Mouse (Mus musculus): ENCODE data around the gene Rin3. TPM values are rescaled to one million over a fixed set of nuclear protein-coding genes. Genes with fewer than 3 reads are reported as not detected.

Rin3 gene
- 119 and 135 TPM in 2 replicates for total RNA-seq (2015)
- total RNA-seq (2017) = 68.0 and 70.5 TPM in 2 replicates

DNA sequence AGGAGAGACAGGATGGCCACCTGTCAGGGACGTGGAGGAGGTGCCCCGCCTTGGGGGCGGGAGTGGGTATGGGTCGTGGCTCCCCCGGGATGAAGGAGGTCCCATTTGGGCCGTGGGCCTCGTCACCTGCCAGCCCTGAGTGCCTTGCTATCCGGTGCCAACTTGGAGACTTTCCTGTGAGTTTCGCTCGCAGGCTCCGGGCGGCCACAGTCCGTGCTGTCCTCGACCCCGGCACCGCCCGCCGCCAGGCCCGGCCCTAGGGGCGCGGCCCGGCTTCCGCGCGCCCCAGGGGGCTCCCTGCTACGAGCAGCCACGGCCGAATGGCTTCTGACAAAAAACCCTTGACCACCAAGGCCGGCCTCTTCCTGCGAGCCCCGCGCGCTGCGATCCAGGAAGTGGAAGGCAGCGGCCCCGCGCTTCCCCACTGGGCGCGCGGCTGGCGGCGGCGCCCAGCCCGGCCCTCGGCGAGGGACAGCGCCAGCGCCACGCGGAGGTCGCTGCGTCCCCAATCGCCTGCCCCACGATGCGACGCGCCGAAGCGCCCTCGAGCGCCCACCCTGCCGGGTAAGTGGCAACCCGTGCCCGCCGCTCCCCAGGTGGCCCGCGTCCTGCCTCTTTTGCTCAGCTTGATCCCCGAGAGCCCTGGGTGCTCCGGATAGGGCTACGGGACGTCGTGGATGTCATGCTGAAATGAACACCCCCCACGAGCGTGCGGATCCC is at the start of gene Rin3:
TSS of gene Rin3 (plus strand) at position 286 of the 720 bp plus-strand sequence.
- ATAC-seq (replicated peaks; ENCODE audit: poor library complexity) = peak; percentile 49

DNA sequence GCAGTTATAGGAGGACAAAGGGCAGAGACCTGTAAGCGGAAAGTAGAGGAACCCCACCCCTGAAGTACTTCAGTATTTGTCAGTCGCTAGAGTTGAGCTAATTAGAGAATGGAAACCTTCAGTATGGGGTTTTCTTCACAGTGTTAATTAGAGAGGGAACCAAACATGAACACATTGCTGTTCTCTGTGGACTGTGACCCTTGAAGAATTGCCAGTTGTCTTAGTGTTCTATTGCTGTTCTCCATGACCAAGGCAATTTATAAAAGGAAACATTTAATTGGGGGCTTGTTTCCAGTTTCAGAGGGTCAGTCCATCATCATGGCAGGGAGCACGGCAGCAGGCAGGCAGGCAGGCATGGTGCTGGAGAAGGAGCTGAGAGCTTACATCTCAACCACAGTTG is 47.3 kb upstream of the Rin3 start:
- ATAC-seq (replicated peaks; ENCODE audit: poor library complexity) = no peak

DNA sequence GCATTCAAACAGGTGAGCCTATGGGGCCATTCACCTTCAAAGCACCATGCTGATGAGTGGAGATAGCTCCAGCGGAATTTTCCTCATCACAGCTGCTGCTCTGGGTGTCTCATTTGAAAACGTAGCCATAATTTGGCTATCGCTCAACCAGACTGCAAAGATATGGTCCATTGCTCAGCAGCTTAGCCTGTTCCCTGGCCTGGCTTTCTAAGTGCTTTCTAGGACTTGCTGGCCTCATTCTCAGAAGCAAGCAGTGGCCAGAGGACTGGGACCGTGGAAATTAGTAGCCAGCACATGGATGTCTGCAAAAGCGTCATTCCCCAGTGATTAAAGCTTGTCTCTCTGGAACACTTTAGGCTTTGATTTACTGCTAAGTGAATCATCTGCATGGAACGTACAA is 46.5 kb upstream of the Rin3 start:
- no peak for ATAC-seq (replicated peaks; ENCODE audit: poor library complexity)

DNA sequence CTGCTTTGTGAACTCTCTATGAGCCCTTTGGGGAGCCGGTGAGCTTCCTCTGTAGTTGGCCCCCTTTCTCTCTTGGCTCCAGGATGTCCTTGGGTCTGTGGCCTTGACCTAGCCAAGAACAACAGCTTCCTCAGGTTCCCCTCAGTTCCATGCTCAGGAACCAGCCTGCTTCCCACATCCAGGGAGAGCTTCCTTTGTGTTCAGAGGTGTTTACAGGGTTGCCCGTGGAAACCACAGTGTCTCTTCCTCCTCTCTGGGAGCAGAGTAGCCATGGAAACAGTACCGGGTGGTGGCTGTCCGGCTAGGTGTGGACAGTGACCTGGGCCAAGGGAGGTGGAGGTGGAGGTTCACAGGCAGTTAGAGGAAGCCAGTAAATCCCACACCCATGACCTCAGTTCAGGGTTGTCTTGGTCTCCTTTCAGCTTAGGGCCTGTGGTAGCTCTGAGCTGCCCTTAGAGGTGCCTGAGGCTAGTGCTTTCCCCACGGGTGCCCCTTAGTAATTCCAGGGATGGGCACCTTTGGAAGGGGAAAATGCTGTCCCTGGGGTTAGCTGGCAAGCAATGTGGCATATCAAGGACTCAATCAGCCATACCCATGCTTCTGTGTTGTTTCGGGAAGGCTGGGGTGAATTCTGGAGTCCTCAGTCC is 40.6 kb upstream of the Rin3 start:
- ATAC-seq (replicated peaks; ENCODE audit: poor library complexity) = peak; percentile 15; the same call in 1 of the 2 replicates

DNA sequence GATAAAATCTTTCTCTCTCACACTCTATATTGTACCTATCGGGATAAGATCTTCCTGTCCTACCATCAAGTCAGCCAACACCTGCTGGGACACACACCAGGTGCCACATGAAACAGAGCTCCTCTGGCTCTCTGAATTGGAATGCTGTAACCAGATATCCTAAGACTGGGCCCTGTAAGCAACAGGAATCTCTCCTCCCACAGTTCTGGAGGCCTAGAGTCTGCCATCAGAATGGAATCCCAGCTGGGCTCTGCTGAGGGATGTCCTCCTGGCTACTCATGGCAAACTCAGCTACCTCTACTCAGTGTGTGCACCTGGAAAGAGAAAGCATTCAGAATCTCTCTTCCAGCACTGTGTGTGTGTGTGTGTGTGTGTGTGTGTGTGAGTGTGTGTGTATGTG is 38.9 kb upstream of the Rin3 start:
- no peak for ATAC-seq (replicated peaks; ENCODE audit: poor library complexity)

DNA sequence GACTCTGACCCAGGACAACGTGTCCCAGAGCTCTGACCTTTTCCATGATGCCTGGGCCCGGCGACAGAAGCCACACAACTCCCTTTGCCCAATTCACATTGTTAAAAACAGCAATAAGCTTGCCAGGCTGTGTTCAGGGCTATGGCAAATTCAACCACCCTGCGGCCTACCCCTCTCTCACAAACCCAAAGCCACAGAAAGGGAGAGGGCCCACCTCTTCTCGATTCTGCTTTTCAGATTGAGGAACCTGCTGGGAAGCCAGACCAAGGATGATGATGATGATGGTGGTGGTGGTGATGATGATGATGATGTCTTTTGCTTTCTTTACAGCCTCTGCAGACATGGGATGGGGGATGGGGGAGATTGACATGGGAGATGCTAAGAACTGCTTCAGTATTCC is 36.6 kb upstream of the Rin3 start:
- peak; percentile 77 for ATAC-seq (replicated peaks; ENCODE audit: poor library complexity)

DNA sequence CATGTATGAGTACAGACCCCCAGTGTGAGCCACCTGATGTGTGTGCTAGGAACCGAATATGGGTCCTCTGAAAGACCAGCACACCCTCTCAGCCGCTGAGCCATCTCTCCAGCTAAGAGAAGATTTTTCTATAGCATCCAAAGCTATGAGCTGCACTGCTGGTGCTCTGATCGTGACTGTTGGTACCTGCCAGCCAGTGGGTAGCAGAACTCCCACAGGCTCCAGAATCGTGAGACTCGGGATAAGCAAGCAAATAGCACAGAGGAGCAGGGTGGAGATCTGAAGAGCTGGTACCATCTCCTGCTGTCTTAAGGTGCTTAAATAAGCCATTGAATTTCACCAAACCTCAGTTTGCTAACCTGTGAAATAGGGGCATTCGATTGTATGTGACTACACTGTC is 34.7 kb upstream of the Rin3 start:
- ATAC-seq (replicated peaks; ENCODE audit: poor library complexity) = no peak

DNA sequence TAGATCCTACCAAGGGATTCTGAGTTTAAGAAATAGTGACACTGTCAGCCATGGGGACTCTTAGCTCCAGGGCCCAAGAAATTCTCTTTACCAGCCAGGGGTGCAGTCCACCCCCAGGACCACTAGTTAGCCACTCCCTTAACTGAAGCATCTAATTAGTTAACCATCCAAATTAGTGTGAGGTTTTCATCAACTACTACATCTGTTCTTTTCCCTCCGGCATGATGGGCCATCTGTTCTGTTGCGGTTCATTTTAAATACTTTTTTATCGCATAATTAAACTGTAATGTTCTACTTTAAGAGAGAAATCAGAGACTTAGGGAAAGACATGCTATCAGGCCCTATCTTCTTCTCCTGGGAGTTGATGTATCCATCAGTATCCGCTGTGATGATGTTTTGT is 32.5 kb upstream of the Rin3 start:
- ATAC-seq (replicated peaks; ENCODE audit: poor library complexity) = no peak

DNA sequence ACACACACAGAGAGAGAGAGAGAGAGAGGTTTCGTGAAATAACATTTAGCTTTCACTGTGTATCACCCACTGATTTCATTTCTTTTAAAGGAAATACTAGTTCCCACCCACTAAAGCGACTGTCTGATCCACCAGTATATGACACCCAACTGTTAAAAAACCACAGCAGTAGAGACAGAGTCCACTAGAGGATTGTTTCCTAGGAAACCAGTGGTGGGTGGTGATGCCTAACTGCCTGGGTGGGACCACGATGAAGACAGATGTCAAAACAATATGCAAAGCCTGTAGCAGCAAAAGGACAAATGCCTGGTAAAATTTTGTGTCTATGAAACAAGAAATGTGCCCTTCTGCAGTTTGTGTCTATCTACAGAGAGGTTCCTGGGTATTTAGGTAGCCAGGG is 31.8 kb upstream of the Rin3 start:
- peak; percentile 34 for ATAC-seq (replicated peaks; ENCODE audit: poor library complexity)

DNA sequence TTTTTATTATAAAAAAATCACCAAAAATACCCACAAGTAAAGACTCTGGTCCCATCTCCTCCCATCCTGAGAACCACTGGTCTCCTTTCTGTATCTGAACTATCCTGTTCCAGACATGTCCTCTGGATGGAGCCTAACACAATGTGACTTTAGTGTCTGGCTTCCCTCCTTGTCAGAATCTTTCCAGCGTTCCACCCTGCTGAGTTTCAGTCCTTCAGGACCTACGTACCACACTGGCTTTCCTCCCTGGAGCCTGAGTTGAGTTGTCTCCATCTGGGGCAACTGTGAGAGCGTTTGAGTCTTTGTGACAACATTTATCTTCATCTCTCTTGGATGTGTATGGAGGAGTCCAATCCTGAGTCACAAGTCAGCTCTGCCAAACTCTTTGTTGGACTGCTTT is 30.9 kb upstream of the Rin3 start:
- ATAC-seq (replicated peaks; ENCODE audit: poor library complexity) = no peak

DNA sequence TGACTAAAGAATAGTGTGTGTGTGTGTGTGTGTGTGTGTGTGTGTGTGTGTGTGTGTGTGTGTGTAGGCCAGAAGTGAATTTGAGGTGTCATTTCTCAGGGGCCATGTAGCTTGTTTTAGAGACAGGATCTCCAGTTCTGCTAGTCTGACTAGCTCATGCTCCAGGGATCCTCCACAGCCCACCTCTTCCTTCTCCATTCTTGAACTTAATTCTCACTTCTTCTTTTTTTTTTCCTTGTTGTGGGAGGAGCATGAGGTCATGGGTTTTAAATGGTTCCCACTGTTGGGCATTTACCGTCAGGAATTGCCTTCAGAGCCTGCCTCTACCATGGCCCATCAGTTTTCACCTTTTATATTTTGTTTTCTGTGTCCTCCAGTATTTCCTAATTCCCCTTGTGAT is 30.3 kb upstream of the Rin3 start:
- peak; percentile 81 for ATAC-seq (replicated peaks; ENCODE audit: poor library complexity)

DNA sequence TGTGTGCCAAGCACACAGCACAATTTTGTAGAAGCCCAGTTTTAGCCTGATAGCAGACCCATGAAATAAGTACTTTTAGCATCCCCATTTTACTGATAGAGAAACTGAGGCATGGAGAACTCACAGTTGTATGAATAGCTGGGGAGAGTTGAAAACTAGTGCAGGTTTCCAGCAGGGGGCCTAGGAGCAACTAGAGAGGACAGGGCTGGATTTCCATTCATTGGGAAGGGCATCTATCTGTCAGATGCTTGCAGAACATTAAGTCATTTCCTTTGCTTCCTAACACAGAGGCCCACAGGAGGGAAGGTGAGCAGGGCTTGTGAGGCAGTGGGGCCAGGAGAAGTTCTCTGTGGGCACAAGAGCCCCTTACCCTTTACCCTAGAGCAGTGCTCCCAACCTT is 27.8 kb upstream of the Rin3 start:
- ATAC-seq (replicated peaks; ENCODE audit: poor library complexity) = no peak

DNA sequence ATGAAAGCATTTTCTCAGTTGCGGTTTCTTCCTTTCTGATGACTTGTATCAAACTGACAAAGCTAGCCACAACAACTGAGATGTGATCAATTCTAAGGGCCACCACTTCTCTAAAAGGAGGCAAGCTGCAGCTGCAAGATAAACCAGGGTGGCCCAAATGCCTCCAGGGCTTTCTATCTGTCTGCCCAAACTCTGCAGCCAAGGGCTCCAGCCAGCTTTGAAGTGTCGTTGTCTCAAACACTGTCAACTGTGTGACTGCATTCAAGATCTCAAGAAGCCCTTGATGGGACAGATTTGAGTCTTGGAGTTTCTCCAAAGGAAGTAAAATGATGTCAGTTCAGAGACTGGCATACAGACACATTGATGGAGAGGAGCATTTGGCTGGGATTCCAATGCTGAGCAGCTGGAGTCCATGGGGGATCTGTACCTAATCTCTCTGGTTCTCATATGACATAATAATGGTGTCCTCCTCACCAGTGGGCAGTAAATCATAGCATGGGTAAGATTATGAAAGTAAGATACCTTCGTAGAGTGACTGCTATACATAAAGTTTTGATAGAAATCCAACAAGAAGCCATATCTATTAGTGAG is 24.2 kb upstream of the Rin3 start:
- ATAC-seq (replicated peaks; ENCODE audit: poor library complexity) = peak; percentile 80

DNA sequence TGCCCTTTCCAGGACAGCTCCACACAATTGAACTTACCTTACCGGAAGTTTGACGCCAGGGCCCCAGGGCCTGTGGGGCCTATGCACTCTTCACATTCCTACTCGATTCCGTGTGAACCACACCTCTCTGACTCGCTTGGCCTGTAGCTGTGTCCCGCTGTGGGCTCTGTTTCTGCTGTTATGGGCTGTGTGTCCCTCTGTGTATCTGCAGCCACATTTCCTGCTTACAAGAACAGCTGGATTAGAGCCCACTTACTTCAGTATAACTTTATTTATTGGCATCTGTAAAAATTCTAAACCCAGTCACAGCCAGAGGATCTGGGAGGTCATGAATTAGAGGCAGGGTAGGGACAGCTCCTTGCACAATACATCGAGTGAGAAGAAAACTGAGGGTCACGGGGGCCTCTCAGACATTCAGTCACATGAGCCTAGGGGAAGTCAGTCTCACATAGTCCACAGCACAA is 20.9 kb upstream of the Rin3 start:
- ATAC-seq (replicated peaks; ENCODE audit: poor library complexity) = 0 out of 2 replicates have a peak, but pooled peaks have one; percentile 13

DNA sequence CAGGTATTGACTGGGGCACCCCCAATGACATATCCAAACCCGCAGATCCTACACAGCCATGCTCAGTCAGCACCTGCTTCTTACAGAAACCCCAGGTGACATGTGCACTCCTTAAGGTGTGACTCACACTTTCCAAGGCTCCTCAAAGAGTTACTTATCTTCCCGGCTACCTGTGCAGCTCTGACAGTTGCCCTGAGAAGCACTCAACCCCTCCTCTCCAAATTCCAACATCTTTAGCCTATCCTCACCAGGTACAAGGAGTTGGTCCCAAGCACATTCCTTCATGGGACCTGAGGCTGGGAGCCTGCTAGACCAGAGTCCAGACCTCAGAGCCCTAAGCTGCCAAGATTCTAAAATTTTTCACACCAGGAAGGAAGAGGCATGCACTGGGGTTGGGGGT is 20.0 kb upstream of the Rin3 start:
- no peak for ATAC-seq (replicated peaks; ENCODE audit: poor library complexity)

DNA sequence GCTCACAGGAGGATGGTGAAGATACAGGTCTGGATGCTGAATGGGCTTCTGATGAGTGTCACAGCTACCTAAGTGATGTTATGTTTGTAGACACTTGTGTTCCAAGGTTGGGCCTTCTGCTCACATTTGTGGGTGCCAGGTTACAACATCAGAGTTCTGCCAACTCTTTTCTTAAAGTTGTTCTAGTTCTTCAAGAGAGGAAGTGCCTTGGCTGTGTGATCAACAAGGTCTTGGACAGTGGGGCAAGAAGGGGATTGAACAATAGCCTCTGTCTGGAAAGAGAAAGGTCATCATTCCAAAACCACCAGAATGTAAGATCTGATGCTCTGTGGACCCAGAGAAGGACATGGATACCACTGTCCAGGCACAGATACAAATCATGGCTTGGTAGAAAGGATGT is 19.6 kb upstream of the Rin3 start:
- ATAC-seq (replicated peaks; ENCODE audit: poor library complexity) = peak; percentile 12; the same call in 1 of the 2 replicates

DNA sequence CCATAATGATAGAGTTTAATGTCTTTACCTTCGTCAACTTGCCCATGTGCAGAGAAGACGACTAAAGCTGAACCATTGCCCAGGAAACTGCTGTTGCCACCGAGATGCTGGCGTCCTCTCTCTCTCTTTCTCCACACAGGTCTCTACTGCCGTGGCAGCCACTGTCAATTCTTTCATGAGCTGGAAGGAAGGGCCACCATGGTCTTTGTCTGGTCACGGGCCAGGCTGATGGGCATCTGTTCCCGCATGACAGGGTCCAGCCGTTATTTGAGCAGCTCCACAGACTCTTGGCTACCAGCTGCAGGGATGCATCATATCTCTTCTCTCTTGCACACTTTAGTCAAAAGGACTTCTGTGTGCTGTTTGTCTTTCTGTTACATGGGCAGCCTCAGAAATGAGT is 16.4 kb upstream of the Rin3 start:
- no peak for ATAC-seq (replicated peaks; ENCODE audit: poor library complexity)

DNA sequence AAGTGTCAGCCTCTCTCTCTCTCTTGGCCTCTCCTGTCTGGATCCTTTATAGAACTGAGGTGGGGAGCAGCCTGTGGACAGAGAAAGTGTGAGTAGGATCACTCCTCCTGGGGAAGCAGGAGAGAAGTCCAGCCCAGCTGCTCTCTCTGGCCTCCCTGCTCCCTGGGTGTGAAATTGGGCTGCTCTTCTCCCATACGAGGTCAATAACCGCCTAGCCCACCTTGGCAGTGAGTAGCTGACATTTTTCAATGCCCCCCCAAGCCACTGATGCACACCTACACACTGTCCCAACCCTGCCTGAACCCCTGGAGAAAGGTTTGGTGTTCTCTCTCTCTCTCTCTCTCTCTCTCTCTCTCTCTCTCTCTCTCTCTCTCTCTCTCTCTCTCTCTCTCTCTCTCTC is 13.7 kb upstream of the Rin3 start:
- ATAC-seq (replicated peaks; ENCODE audit: poor library complexity) = no peak

DNA sequence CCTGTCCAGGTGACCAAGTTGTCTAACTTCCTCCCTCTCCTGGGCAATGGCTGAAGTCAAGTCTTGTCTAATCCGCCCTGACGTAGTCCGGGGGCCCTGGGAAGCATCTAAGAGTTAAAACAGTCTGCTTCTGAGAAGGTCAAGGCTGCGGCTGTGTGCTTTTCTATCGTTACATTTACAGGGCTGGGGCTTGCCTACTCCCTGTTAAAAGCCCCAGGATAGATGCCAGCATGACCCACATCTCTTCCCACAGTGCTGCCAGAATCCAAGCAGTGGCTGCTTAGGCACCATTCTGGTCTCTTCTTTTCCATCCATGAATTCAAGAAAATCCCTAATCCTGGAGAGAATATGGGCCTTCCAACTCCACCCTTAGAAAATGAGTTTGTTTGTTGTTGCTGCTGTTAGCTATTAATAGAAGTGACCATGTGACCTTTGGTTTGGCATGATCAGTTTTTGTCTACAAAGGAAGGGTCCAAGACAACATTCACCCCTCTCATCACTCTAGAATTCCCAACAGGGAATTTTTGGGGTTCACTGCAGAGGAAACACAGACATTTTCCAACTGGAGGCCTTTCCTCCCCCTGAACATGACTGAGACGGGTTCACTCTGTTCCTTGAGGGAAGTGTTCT is 12.0 kb upstream of the Rin3 start:
- no peak; the same call in 1 of the 2 replicates for ATAC-seq (replicated peaks; ENCODE audit: poor library complexity)

DNA sequence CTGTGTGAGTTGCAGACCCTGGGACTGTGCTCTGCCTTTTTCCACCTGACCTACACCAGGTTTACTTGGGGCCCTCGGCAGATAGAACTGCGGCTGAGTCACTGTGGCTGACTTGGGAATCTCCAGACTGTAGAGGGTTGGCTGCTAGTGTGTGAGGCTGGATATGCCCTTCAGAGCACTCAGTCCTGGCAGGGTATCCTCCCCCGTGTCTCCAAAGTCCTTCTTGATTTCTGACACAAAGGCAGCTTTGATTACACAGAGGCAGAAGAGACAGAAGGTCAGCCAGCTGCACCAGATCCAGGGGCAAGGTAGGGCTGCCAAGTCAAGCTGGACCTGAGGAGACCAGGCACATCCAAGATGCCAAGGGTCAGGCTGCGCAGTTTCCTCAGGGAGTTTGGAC is 11.4 kb upstream of the Rin3 start:
- no peak for ATAC-seq (replicated peaks; ENCODE audit: poor library complexity)

DNA sequence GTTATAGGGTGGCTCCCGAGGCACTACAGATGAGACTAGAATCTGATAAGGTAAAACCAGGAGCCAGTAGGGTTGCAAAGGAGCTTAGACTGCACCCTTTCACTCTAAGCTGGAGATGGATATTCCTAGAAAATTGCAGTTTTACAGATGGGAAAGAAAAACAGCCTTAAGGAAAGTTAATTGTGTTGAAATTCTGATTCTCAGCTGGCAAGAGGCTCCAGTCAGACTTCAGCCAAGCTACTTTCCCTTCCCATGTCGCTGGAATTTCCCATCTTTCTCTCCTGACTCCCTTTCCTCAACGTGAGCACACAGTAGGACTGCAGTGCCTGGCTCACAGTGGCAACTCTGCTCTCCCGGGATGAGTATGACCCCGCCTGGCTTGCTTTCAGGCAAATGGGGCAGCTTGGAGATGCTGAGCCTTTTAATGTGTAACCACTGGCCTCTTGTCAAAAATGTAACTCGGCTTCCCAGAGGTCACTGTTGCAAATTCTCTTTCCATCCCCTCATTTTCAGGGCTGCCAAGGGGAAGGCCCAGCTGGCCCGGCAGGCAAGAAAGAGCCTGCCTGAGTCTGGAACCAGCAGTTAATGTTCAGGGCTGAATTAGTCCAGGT is 6.9 kb upstream of the Rin3 start:
- no peak for ATAC-seq (replicated peaks; ENCODE audit: poor library complexity)

Data from megakaryocyte progenitor cell, adult 5-6 weeks (primary cell).